Mouse (Mus musculus) neural tube, embryonic 14.5 days (tissue): ENCODE measurements around the gene Taar3. TPM values are rescaled to one million over a fixed set of nuclear protein-coding genes. Genes with fewer than 3 reads are reported as not detected.

Source experiments
- ATAC-seq: fragments of 200-750 bp; cut with Nextera tagmentation; 2 replicates; pipeline ENCODE4 v1.8.0; 2017; ENCODE audit warnings: low read depth, mild to moderate bottlenecking, moderate TSS enrichment, moderate library complexity
- H3K27ac ChIP-seq: fragments of 300-500 bp; sonication (generic); 2 replicates; pipeline ENCODE4 v1.5.1; 2014; ENCODE audit warnings: low read depth, mild to moderate bottlenecking, control low read depth, low read length, moderate library complexity, mixed read lengths
- H3K27me3 ChIP-seq: fragments of 300-500 bp; sonication (generic); 2 replicates; pipeline ENCODE4 v1.6.1; 2014; ENCODE audit warnings: low read length; ENCODE audit not compliant: control insufficient read depth, insufficient read depth
- H3K36me3 ChIP-seq: fragments of 300-500 bp; sonication (generic); 2 replicates; pipeline ENCODE4 v1.6.1; 2014; ENCODE audit warnings: low read length, mixed read lengths; ENCODE audit not compliant: control insufficient read depth, insufficient read depth
- H3K4me1 ChIP-seq: fragments of 300-500 bp; sonication (generic); 2 replicates; pipeline ENCODE4 v1.6.1; 2014; ENCODE audit warnings: low read length; ENCODE audit not compliant: control insufficient read depth, insufficient read depth
- H3K4me2 ChIP-seq: fragments of 300-500 bp; sonication (generic); 2 replicates; pipeline ENCODE4 v1.6.1; 2014; ENCODE audit warnings: mild to moderate bottlenecking, low read depth, low read length, control low read depth
- H3K4me3 ChIP-seq: fragments of 300-500 bp; sonication (generic); 2 replicates; pipeline ENCODE4 v1.5.1; 2014; ENCODE audit warnings: low read depth, low read length, control low read depth, mixed read lengths
- H3K9ac ChIP-seq: fragments of 300-500 bp; sonication (generic); replicated peaks from 2 replicates; pipeline ENCODE4 v1.6.1; 2014; ENCODE audit warnings: low read depth, mild to moderate bottlenecking, control low read depth, low read length, mixed read lengths
- H3K9me3 ChIP-seq: fragments of 300-500 bp; sonication (generic); 2 replicates; pipeline ENCODE4 v1.6.1; 2016; ENCODE audit warnings: low read length; ENCODE audit not compliant: control insufficient read depth
- WGBS: fragments of 180-500 bp; shearing (Covaris S2); extraction: QIAGEN DNeasy Blood & Tissue Kit; methylation state at CpG from one replicate; pipeline ENCODE4 v1.1.7; 2014; 5-methylcytosine and 5-hydroxymethylcytosine counted together
- polyA plus RNA-seq: library from polyadenylated mRNA; unstranded; fragments of >200 nt; fragmentation: Nextera tagmentation; extraction: Ambion mirVana; gene quantifications from 2 replicates; pipeline ENCODE4 v1.2.1, GENCODE M21; 2014

Gene Taar3
- polyA plus RNA-seq, 1 experiment from 2014 or later = not detected

GRCm38 (mm10) chr10:23978901-23979705 is 29.7 kb downstream of the Taar3 start:
- Histone ChIP-seq H3K9ac (no peak overlapping the region), H3K36me3 (no peaks in the 10 kb centered on the region), H3K4me3 (no peak overlapping the region), H3K27me3 (no peaks in the 10 kb centered on the region), H3K9me3 (no peaks in the 10 kb centered on the region), H3K27ac (no peak overlapping the region), H3K4me2 (no peak overlapping the region), H3K4me1 (no peaks in the 10 kb centered on the region)
- WGBS = 44% methylated on average over 16 of the region's 16 CpGs
- peak; percentile 83 for ATAC-seq

DNA sequence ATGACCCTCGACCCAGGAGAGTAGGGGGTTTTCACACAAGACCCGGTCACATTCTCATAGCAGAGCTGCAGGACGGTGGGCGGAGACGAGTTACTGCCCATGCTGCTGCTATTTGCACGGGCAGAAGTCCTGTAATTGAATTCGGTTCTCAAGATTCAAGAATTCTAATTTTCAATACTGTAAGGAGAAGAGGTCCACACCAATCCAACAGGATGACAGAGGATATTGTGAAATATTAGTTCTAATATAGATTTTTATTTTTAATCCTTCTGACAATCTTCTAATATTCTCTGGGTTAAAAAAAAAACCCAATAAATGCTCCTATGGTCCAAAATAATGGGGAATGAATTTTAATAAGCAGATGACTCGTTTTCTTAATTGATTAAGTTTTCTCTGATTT is 36.2 kb downstream of the Taar3 start, which contains the start of gene Taar6:
Taar6 (minus strand) TSS at position 101 of the 400 bp plus-strand sequence.
- Histone ChIP-seq H3K27ac (no peak within 1 kb of the TSS), H3K4me2 (no peak within 1 kb of the TSS), H3K9me3 (no peaks in the 10 kb centered on the region), H3K27me3 (no peaks in the 10 kb centered on the region), H3K4me3 (no peak within 1 kb of the TSS), H3K36me3 (no peaks in the 10 kb centered on the region), H3K9ac (no peak within 1 kb of the TSS), H3K4me1 (no peaks in the 10 kb centered on the region)
- no peak for ATAC-seq
- WGBS = 77% methylated on average over 8 of the region's 8 CpGs

- Histone ChIP-seq H3K27me3 (no peaks in the 10 kb centered on the region), H3K4me2 (no peak overlapping the region), H3K36me3 (no peaks in the 10 kb centered on the region), H3K4me1 (no peaks in the 10 kb centered on the region), H3K4me3 (no peak overlapping the region), H3K27ac (no peak overlapping the region), H3K9me3 (no peaks in the 10 kb centered on the region), H3K9ac (no peak overlapping the region)
- ATAC-seq = no peak
- 83% methylated on average over 5 of the region's 5 CpGs for WGBS
Observed at GRCm38 (mm10) chr10:23986419-23986818, 37.1 kb downstream of the Taar3 start.

DNA sequence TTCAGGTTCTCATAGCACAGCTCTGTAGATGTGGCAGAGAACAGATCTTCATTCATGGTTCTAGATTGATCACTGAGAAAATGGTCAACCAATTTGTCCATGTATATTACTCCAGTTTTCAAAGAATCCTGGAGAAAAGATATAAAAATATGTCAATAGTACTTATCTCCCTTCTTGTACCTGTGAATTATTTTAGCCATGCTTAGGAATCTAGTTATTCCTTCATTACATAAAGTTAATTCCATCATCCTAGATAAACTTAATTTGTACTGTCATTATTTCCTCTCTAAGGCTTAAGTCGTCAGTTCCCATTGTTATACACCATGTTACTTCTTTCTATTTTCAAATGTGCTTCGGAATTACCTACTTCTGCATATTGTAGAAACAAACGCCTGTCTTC is 44.0 kb downstream of the Taar3 start, which contains the start of gene Taar7a:
Taar7a (minus strand) TSS at position 101 of the 400 bp plus-strand sequence.
- H3K27ac ChIP-seq = no peak within 1 kb of the TSS
- WGBS = 92% methylated on average over 3 of the region's 3 CpGs
- no peak within 1 kb of the TSS for H3K9ac ChIP-seq
- H3K9me3 ChIP-seq = no peaks in the 10 kb centered on the region
- no peaks in the 10 kb centered on the region for H3K27me3 ChIP-seq
- no peak within 1 kb of the TSS for H3K4me2 ChIP-seq
- H3K4me3 ChIP-seq = no peak within 1 kb of the TSS
- H3K4me1 ChIP-seq = no peaks in the 10 kb centered on the region
- ATAC-seq = no peak
- H3K36me3 ChIP-seq = no peaks in the 10 kb centered on the region

- 83% methylated on average over 1 of the region's 1 CpGs for WGBS
- Histone ChIP-seq H3K36me3 (no peaks in the 10 kb centered on the region), H3K4me3 (no peak within 1 kb of the TSS), H3K27me3 (no peaks in the 10 kb centered on the region), H3K9ac (no peak within 1 kb of the TSS), H3K9me3 (no peaks in the 10 kb centered on the region), H3K4me1 (no peaks in the 10 kb centered on the region), H3K4me2 (no peak within 1 kb of the TSS), H3K27ac (no peak within 1 kb of the TSS)
- ATAC-seq = no peak
Observed at GRCm38 (mm10) chr10:23999639-24000038, 50.3 kb downstream of the Taar3 start, which contains the start of gene Taar7b. Gene Taar7b, plus strand, starts transcription at chr10:23999939.

Other genes starting within 250 kb of the Taar3 start
- gene Rps12, start 162.3 kb upstream of the Taar3 start, polyA plus RNA-seq = 99.8 and 115 TPM in 2 replicates
- gene Slc18b1, start 152.6 kb upstream of the Taar3 start, polyA plus RNA-seq = 21.5 and 26.8 TPM in 2 replicates
- not detected in 2 replicates for gene Vnn3, start 98.1 kb upstream of the Taar3 start, polyA plus RNA-seq
- 0.21 and 0.29 TPM in 2 replicates for gene Vnn1, start 54.9 kb upstream of the Taar3 start, polyA plus RNA-seq
- gene Taar1, start 29.2 kb upstream of the Taar3 start, polyA plus RNA-seq = not detected in 2 replicates
- 0.27 TPM in 1 of 2 replicates, not detected in the other for gene Taar2, start 11.0 kb upstream of the Taar3 start, polyA plus RNA-seq
- not detected in 2 replicates for gene Taar4, start 10.9 kb downstream of the Taar3 start, polyA plus RNA-seq
- gene Taar5, start 21.1 kb downstream of the Taar3 start, polyA plus RNA-seq = 0.27 TPM in 1 of 2 replicates, not detected in the other
- gene Taar6, start 36.1 kb downstream of the Taar3 start, polyA plus RNA-seq = not detected in 2 replicates
- gene Taar7a, start 43.9 kb downstream of the Taar3 start, polyA plus RNA-seq = not detected in 2 replicates
- gene Taar7b, start 50.4 kb downstream of the Taar3 start, polyA plus RNA-seq = not detected in 2 replicates
- gene Taar7d, start 77.7 kb downstream of the Taar3 start, polyA plus RNA-seq = not detected in 2 replicates
- gene Taar7e, start 88.1 kb downstream of the Taar3 start, polyA plus RNA-seq = not detected in 2 replicates
- not detected in 2 replicates for gene Taar7f, start 100.0 kb downstream of the Taar3 start, polyA plus RNA-seq
- not detected in 2 replicates for gene Taar8a, start 126.9 kb downstream of the Taar3 start, polyA plus RNA-seq
- not detected in 2 replicates for gene Taar8b, start 142.7 kb downstream of the Taar3 start, polyA plus RNA-seq
- not detected in 2 replicates for gene Taar8c, start 152.4 kb downstream of the Taar3 start, polyA plus RNA-seq
- not detected in 2 replicates for gene Taar9, start 160.0 kb downstream of the Taar3 start, polyA plus RNA-seq
- 310 and 368 TPM in 2 replicates for gene Stx7, start 199.7 kb downstream of the Taar3 start, polyA plus RNA-seq